Mouse (Mus musculus) layer of hippocampus, postnatal 25 days (tissue): Measurements from ENCODE around the gene Abca5. TPM values are rescaled to one million over a fixed set of nuclear protein-coding genes. Genes with fewer than 3 reads are reported as not detected.
"Not testable (repeated sequence)": the region's sequence is repeated elsewhere in the genome, so short reads cannot be mapped to it uniquely, and the experiment has no call there.

Source experiments
- DNase-seq, 2 experiments: peaks; one replicate each; pipeline ENCODE4 v3.0.0; 2022; ENCODE audit warnings: mixed read lengths in 2 of 2, low spot score in 1 of 2; ENCODE audit errors: extremely low spot score in 1 of 2
- total RNA-seq, 2 experiments: library from RNA; stranded (reverse); gene quantifications; 2 replicates each; pipeline ENCODE4 v1.2.3; 2021

Gene Abca5
- total RNA-seq = 10 to 100 TPM; 33.4 to 39.9 TPM

DNA sequence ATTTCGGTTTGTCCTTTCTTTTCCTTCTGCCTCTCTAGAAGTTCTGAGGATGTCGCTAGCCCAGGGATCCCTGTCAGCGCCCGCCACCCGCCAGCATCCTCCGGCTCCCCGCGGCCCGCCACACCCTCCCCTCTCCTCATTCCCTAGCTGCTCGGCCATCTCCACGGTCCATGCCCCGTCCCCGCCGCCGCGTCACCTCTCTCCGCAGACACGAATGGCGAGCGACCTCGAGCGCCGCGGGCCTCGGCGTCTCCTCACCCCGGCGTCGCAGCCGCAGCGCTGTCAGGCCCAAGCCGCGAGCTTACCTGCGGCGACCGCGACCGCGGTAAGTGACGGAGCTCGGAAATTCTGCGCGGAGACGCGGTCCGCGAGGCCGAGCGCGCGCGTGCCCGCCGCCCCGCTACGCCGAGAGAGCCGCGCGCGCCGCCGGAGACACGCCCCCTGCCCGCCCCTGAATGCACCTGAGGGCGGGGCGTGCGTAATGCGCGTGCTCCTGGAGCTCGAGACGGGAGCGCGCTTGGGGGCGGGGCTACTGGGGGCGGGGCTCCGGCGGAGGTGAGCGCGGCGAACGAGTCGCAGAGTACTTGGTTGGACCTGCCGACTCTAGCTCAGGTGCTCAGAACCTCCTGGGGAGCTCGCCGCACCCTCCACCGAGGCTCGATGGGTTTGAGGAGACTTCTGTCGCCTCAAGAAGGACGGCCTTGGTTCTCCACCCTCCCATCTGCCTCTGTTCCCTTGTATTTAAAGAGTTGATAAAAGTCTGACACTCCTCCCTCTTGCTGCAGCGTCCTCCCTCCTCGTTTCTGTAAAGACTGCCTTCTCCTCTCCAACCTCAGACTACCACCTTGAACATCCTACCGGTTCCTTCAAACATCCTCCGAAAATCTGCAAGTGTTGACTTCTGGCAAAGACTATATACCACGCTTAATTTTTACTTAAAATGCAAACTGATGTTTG is at the start of gene Abca5:
Gene Abca5 (minus strand): TSS at position 428 of the 957 bp plus-strand sequence.
- DNase-seq = peak; percentile 80 to 81

- DNase-seq = no peak
Measured at GRCm38 (mm10) chr11:110385487-110385886, 48.0 kb upstream of the Abca5 start.

DNA sequence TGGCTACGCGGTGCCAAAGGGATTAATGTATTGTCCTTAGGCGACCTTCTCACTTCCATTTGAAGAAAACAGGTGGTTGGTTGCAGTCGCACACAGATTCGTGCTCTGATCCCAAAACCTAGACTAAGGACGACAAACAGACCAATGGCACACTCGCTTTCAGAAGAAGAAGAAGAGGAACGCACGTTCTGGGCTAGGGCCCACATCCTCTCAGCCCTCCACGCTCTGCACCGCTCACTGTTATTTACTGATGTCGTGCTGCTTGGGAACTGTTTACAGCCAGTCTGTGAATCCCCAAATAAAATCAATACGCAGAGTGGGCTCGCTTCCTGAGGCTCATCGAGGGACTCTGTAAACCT is 42.8 kb upstream of the Abca5 start:
- no peak for DNase-seq

- peak; percentile 25 to 29 for DNase-seq
Measured at GRCm38 (mm10) chr11:110379661-110380309, 42.3 kb upstream of the Abca5 start.

- no peak for DNase-seq
Measured at GRCm38 (mm10) chr11:110374036-110374435, 36.5 kb upstream of the Abca5 start.

GRCm38 (mm10) chr11:110372266-110372954 is 34.9 kb upstream of the Abca5 start:
- DNase-seq = no peak

DNA sequence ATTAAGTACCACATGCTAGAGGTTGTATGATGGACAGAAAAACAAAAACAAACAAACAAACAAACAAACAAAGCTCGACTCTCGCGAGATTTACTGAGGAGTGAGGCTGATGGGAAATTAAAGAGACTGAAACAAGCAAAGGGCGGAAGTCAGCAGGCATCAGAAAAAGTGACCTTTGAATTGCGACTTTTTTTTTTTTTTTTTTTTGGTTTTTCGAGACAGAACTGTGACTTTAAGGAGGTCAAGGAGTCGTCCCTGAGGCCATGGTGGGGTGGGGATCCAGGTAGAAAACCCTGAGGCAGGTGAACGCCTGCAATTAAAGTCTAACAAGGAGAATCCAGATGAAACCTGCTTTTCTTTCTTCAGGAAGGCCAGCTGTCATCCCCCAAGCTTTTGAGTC is 34.3 kb upstream of the Abca5 start:
- DNase-seq = no peak

- no peak for DNase-seq
Measured at GRCm38 (mm10) chr11:110369312-110370019, 31.9 kb upstream of the Abca5 start.

DNA sequence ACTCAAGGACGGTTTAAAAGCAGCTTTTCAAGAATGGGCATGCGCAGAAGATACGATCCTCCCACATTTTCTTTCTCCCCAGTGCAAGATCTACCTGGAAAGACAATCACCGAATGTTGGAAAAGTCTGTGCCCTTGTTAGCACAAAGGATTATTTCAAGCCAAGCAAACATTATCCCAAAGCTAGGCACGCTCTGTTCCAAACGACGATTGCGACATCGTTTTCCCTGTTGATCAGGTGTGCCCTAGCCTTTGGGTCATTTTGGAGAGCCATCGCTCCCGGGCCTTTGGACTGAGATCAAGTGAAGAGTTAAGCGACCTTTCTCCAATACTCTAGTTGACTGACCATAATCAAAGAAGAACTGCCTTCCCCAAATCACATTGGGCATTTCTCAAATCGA is 30.1 kb upstream of the Abca5 start:
- no peak for DNase-seq

GRCm38 (mm10) chr11:110366902-110367301 is 29.4 kb upstream of the Abca5 start:
- DNase-seq = no peak

DNA sequence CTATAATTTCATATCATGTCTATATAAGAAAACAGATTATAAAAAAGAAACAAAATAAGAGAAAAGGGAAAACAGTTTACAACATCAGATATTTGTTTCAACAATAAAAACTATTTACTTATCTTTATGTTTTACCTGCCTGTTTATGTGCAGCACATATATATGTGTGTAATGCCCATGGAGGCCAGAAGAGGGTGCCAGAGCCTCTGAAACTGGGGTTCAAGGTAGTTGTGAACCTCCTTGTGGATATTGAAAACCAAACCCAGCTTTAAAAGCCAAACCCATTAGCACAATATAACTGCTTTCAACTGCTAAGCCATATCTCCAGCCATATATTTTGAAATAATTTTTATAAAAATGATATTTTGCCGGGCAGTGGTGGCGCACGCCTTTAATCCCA is 27.5 kb upstream of the Abca5 start:
- peak in 1 of 2 experiments; percentile 56 for DNase-seq

DNA sequence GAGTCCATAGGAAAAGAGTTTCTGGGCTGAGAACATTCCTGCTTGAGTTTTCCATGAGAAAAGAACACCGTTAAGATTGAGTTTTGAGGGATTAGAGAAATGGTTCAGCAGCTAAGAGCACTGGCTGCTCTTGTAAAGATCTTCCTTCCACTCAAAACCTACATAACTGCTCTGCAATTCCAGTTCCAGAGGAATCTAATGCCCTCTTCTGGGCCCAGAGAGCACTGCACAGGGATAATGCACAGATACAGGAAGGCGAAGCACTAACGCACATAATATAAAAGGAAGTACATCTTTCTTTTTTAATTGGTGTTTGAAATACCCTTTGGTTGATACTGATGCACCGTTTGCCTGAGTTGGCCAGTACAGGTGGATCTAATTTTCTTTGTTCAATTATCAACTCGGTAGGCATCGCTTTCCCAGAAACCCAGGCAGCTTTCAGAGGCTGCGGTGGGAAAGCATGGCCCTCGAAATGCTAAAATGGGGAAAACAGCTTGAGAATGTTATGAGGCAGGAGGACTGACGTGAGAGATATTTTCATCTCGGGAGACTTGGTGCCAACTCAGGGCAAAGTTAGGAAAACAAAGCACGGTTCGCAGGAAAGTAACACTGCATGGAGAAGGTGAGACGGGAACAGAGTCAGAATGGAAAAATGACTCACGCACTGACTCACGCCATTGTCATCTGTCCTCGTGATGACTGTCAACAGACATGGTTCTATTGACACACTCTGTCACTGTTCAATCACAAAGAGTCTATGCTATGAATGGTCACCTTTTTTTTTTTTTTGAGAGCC is 20.4 kb upstream of the Abca5 start:
- peak in 1 of 2 experiments; percentile 46 for DNase-seq

DNA sequence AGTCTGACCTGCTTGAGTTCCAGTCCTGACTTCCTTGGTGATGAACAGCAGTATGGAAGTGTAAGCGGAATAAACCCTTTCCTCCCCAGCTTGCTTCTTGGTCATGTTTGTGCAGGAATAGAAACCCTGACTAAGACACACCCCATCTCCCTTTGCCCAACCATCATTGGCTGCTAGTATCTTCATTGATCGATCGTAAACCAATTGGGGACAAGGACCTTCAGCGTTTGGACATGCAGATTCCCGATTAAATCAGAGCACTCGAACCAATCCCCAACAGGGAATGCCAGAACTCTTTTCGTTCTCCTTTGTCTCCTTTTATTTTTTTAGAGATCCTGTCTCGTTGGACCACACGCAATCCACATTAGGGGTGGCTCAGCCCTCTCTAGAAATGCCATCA is 17.6 kb upstream of the Abca5 start:
- not testable (repeated sequence) for DNase-seq

- DNase-seq = no peak
Measured at GRCm38 (mm10) chr11:110354261-110354660, 16.7 kb upstream of the Abca5 start.

DNA sequence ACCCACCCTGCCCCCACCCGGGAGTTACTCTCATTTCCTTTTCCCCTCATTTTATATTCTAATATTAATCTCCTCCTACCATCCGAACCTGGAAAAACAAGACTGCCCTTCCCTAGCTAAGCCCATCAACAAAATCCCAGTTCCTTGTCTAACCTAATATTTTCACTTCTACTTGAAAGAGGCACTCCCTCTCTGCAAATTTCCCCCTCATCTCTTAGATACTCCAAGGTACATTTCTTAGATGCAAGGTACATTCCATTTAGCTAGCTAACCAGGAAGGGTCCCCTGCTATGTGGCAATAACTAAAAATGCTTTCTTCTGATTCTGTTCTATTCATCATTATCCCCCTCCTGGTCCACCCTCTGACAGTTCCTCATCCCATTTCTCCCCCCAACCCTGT is 10.7 kb upstream of the Abca5 start:
- DNase-seq = no peak

DNA sequence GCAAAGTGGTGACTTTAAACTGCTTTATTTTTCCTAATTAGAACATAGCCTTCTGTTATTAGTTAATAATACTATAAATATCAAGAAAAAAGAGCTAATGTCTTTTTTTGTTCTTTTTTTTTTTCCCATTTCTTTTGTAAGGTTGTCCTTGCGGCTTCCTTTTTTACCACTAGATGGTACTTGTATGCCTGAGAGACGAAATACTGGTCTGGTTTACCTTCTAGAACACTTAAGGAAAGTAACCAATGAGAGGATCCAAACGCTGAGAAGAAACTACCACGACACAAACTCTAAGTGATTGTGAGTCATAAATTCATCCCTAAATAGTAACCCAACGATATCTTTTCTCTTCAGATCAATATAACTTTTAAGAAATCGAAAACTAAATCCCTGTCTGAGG is 10.3 kb upstream of the Abca5 start:
- no peak for DNase-seq

DNA sequence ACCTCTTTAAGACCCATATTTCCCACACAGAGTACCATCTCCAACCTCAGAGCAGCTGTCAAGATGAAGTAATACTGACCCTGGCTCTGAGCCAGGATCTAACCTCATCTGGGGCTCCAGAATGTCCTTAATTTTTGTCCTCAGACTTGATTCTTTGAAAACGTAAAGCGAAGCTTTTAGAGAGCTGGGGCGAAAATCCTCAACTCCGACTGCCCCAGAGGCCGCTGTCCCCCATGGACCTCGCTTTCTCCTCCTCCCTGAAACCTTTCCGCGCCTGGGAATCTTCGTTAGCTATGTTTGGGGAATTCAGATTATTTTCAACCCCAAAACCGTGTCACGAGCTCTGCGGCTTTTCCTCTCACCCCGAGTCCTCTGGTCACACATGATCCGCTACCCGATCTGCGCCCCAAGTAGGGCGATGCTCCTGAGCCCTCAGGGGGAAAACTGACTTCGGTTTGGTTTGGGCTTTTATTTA is 665 bp downstream of the Abca5 start:
- peak; percentile 18 to 19 for DNase-seq

DNA sequence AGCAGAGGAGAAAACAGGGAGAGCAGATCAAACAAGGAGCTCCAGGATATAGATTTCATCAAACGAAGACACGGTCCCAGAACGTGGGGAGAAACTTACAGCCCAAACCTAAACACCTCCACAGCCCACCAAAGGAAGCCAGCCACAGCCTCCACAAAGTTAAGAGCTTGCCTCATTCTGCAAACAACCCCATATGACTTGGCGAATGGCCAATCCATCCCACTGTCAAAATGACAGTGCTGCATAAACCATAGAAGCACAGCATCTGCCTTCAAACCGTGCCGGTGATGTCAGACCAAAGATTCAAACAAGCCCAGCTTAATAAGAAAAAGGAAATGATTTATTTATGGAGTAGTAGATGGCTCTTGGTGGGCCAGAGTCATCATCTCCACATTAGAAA is 7.4 kb downstream of the Abca5 start:
- peak in 1 of 2 experiments; percentile 44 for DNase-seq

DNA sequence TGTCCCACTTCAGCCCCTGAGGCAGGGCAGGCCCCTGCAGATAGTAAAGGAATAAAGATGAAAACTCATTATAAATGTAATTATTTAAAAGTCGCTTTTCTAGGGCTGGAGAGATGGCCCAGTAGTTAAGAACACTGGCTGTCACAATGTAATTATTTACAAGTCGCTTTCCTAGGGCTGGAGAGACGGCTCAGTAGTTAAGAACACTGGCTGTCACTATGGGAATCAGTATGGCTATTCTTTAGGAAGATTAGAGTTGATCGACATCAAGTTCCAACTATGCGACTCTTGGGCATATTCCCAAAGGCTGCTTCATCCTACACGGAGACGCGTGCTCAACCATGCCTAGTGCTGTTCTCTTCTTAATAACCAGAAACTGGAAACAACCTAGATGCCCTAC is 15.2 kb downstream of the Abca5 start:
- no peak for DNase-seq
